Mouse (Mus musculus): ENCODE data around the gene Zfp687.

Gene Zfp687

GRCm38 (mm10) chr3:95016532-95017056 is 1.3 kb upstream of the Zfp687 start:
- in situ Hi-C loops (cut with MboI) = no loop called here

- in situ Hi-C loops (cut with MboI) = no loop called here
These were observed 763 bp upstream of the Zfp687 start for GRCm38 (mm10) chr3:95015891-95016531.

GRCm38 (mm10) chr3:95014428-95015151 is 658 bp downstream of the Zfp687 start:
- in situ Hi-C loops (cut with MboI) = no loop called here

GRCm38 (mm10) chr3:95013699-95014427 is 1.4 kb downstream of the Zfp687 start:
- in situ Hi-C loops (cut with MboI) = no loop called here

GRCm38 (mm10) chr3:95012982-95013381 is 2.3 kb downstream of the Zfp687 start:
- in situ Hi-C loops (cut with MboI) = no loop called here

GRCm38 (mm10) chr3:95010396-95010795 is 4.9 kb downstream of the Zfp687 start:
- in situ Hi-C loops (cut with MboI) = no loop called here

- in situ Hi-C loops (cut with MboI) = no loop called here
These were observed 7.5 kb downstream of the Zfp687 start for GRCm38 (mm10) chr3:95007706-95008105.

GRCm38 (mm10) chr3:95005651-95006050 is 9.6 kb downstream of the Zfp687 start:
- in situ Hi-C loops (cut with MboI) = no loop called here

- in situ Hi-C loops (cut with MboI) = loop anchor here (5.0 kb wide), 1 partner anchor 46 kb away; no protein-coding TSS in a partner anchor
These were observed 12.0 kb downstream of the Zfp687 start for GRCm38 (mm10) chr3:95003273-95003672.

- in situ Hi-C loops (cut with MboI) = loop anchor here (5.0 kb wide), 1 partner anchor 45 kb away; no protein-coding TSS in a partner anchor
These were observed 12.7 kb downstream of the Zfp687 start for GRCm38 (mm10) chr3:95002569-95002968.

GRCm38 (mm10) chr3:94996946-94997345 is 18.3 kb downstream of the Zfp687 start:
- in situ Hi-C loops (cut with MboI) = no loop called here

- in situ Hi-C loops (cut with MboI) = no loop called here
These were observed 26.0 kb downstream of the Zfp687 start for GRCm38 (mm10) chr3:94989159-94989761.

GRCm38 (mm10) chr3:94987578-94987977 is 27.7 kb downstream of the Zfp687 start:
- in situ Hi-C loops (cut with MboI) = no loop called here

- in situ Hi-C loops (cut with MboI) = no loop called here
These were observed 29.7 kb downstream of the Zfp687 start for GRCm38 (mm10) chr3:94985513-94985912.

GRCm38 (mm10) chr3:94984312-94984711 is 30.9 kb downstream of the Zfp687 start:
- in situ Hi-C loops (cut with MboI) = no loop called here

- in situ Hi-C loops (cut with MboI) = no loop called here
These were observed 40.5 kb downstream of the Zfp687 start, which contains the start of gene Pi4kb for GRCm38 (mm10) chr3:94974528-94975422. Gene Pi4kb (plus strand): TSS chr3:94974731.

- in situ Hi-C loops (cut with MboI) = no loop called here
These were observed 41.2 kb downstream of the Zfp687 start for GRCm38 (mm10) chr3:94974026-94974527.

GRCm38 (mm10) chr3:94973620-94974019 is 41.6 kb downstream of the Zfp687 start:
- in situ Hi-C loops (cut with MboI) = no loop called here

GRCm38 (mm10) chr3:94972552-94972951 is 42.7 kb downstream of the Zfp687 start:
- in situ Hi-C loops (cut with MboI) = no loop called here

- in situ Hi-C loops (cut with MboI) = no loop called here
These were observed 49.4 kb downstream of the Zfp687 start for GRCm38 (mm10) chr3:94965878-94966277.

- in situ Hi-C loops (cut with MboI) = no loop called here
These were observed 50.3 kb downstream of the Zfp687 start for GRCm38 (mm10) chr3:94964989-94965388.
